Comparison of ENCODE assay signal across 27 mouse cellular contexts in the genomic region with DNA sequence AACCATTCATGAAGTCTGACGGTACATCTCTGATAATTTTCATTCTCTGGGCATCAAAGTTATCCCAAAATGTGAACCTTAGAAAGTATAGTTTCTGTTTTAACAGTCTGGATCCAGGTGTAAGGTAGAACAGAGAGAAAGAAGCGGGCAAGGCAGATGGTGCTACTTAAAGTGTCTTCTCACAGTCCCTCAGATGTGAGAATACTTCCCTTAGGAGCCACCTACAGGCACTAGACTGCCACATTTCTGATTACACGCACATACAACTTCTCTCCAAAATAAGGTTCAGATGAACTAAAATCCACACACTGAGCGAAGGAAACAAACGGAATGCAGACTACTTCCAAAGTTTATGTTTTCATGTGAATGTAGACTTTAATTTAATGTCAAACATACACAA.
DNase-seq lines count a peak whose midpoint lies in the region; ATAC-seq and TF ChIP-seq lines count a peak whose summit lies in the region.
"Had no signal": no experiment of that assay in that cellular context is flagged by ENCODE, and none has a peak within 500 bp of the region (broad histone marks: within the 10 kb centered on the region; RNA-seq: fewer than 3 reads in every experiment).

No protein-coding gene starts in this region.

- no peak overlapping the region for H3K27ac ChIP-seq in layer of hippocampus, adult 2 months
- H3K27ac ChIP-seq: embryonic facial prominence, embryonic 13.5 days; embryonic facial prominence, embryonic 15.5 days; forebrain, embryonic 10.5 days; forebrain, embryonic 12.5 days had no signal

- peak; percentile 94 for ATAC-seq in frontal cortex, adult (ENCODE audit: low TSS enrichment)
- ATAC-seq: activated CD4-positive, CD25-positive, alpha-beta regulatory T cell, adult 4 months; CD4-positive, CD25-positive, alpha-beta regulatory T cell, adult 4 months; forebrain, embryonic 14.5 days; forebrain, embryonic 16.5 days; Patski had no signal

- H3K4me3 ChIP-seq in layer of hippocampus, adult 2 months, result no peak overlapping the region
- H3K4me3 ChIP-seq: embryonic facial prominence, embryonic 13.5 days; embryonic facial prominence, embryonic 15.5 days; erythroblast, embryonic 14.5 days; forebrain, embryonic 10.5 days; forebrain, embryonic 12.5 days had no signal

- no peak for DNase-seq in frontal cortex, postnatal 14 days (ENCODE audit: low spot score in 2 of 2)
- DNase-seq in layer of hippocampus, adult 2 months (ENCODE audit: low spot score in 2 of 2), result no peak
- DNase-seq in layer of hippocampus, postnatal 10 days (ENCODE audit: low spot score in 2 of 2), result no peak
- DNase-seq in right cerebral cortex, adult 18-20 months, result peak; percentile 11
- no peak for DNase-seq in right cerebral cortex, postnatal 36 days (ENCODE audit: low spot score in 2 of 2)
- DNase-seq: adrenal gland, adult 8-10 months; adrenal gland, postnatal 14 days; adrenal gland, postnatal 36 days; B cell, adult 2 months; cerebellum, adult 11 months; cerebellum, adult 18-20 months; cerebellum, adult 8-10 months; cerebellum, adult 9-11 months; cerebellum, postnatal 14 days; cerebellum, postnatal 36 days; embryo, embryonic 11 days had no signal

- TF ChIP-seq CTCF in layer of hippocampus, adult 2 months (conservative IDR thresholded peaks at IDR 0.05), result peak; percentile 39
